12 mouse cellular contexts compared by ENCODE assay signal in the genomic region with DNA sequence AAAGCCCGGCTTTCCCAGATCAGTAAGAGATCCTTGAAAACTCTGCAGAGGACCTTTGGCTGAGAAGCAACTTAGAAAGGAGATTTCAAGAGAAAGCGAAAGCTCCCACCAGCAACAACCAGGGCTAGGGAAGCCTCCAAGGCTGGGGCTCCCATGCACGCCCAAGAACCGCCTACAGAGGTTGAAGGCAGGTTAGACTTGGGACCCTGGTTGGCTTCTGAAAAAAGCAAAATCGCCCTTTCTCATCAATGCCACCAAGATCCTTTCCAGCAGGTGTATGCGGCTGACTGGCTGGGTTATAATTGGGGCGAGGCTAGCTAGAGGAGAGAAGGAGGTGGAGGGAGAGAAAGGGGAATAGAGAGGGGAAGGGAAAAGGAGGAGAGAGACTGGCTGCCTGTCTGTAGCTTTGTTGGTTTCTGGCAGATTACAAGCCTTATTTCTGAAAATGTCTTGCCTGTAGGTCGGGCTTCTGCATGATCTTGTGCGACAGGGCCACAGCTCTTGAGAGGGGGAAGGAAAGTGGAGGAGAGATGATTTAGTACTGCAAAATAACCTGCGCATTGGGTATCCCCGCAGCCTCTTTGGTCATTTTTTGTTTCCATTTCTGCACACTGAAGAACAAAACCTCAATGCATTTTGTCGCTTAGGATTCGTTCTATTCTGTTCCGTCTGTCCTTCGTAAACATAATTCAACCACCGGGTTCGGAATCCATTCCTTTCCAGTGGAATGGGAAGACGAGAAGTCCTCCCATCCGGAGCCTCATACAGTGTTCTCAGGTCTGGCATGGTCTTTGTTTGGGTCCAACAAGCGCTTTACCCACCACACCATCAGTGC.
DNase-seq lines count a peak whose midpoint lies in the region; ATAC-seq lines count a peak whose summit lies in the region.
"Had no signal": no experiment of that assay in that cellular context is flagged by ENCODE, and none has a peak within 500 bp of the region (broad histone marks: within the 10 kb centered on the region; RNA-seq: fewer than 3 reads in every experiment).

No protein-coding gene starts in this region.

- intact Hi-C loops in heart, postnatal 14 days (cut with DNase I): no loop called here

- DNase-seq in heart, postnatal 14 days: no peak
- DNase-seq in lung, postnatal 25 days (ENCODE audit: low spot score): no peak
- peak; percentile 54 for DNase-seq in limb, embryonic 10.5 days (ENCODE audit: low spot score)
- DNase-seq in ovary, postnatal 10 days (ENCODE audit: low spot score): no peak
- no peak for DNase-seq in gastrocnemius, adult 18-20 months (ENCODE audit: low spot score)
- DNase-seq: B cell, adult 2 months; cerebellum, adult 18-20 months; left cerebral cortex, postnatal 4 days; thymus, adult 18-20 months had no signal

- peak overlapping the region; percentile 15 for H3K4me3 ChIP-seq in heart, embryonic 11.5 days (ENCODE audit: low read depth, low read length)
- peak overlapping the region; percentile 24 for H3K4me3 ChIP-seq in lung, embryonic 16.5 days (ENCODE audit: low read length)
- H3K4me3 ChIP-seq in limb, embryonic 10.5 days: peak overlapping the region; percentile 38
- H3K4me3 ChIP-seq in stomach, embryonic 16.5 days (replicated peaks; ENCODE audit: low read length): peak overlapping the region; percentile 51

- H3K4me2 ChIP-seq in heart, embryonic 11.5 days: peak overlapping the region; percentile 59
- H3K4me2 ChIP-seq in lung, embryonic 16.5 days (ENCODE audit: low read depth, low read length): 0 out of 2 replicates have a peak overlapping the region, but pooled peaks have one; percentile 27
- H3K4me2 ChIP-seq in stomach, embryonic 16.5 days (ENCODE audit: low read depth, low read length): peak overlapping the region; percentile 56

- H3K4me1 ChIP-seq in heart, embryonic 11.5 days (ENCODE audit: control insufficient read depth, insufficient read depth, low read length): peaks cover 9% of the 10 kb centered on the region; the same call in 1 of the 2 replicates
- H3K4me1 ChIP-seq in lung, embryonic 16.5 days (replicated peaks; ENCODE audit: control insufficient read depth, insufficient read depth, low read length): peaks cover 13% of the 10 kb centered on the region
- H3K4me1 ChIP-seq in limb, embryonic 10.5 days: peaks cover 55% of the 10 kb centered on the region
- peaks cover 9% of the 10 kb centered on the region; the same call in 1 of the 2 replicates for H3K4me1 ChIP-seq in stomach, embryonic 16.5 days (ENCODE audit: control insufficient read depth, insufficient read depth, low read length)

- ATAC-seq in heart, embryonic 11.5 days (replicated peaks; ENCODE audit: insufficient number of reproducible peaks, low FRiP score, low TSS enrichment): no peak
- no peak for ATAC-seq in lung, embryonic 16.5 days (ENCODE audit: low read depth)
- ATAC-seq in stomach, embryonic 16.5 days (ENCODE audit: insufficient read depth, low FRiP score): no peak

- 5% methylated on average over 20 of the region's 20 CpGs for WGBS in heart, embryonic 11.5 days (ENCODE audit: insufficient replicate concordance)
- WGBS in lung, embryonic 16.5 days: 11% methylated on average over 20 of the region's 20 CpGs
- WGBS in limb, embryonic 10.5 days: 2% methylated on average over 20 of the region's 20 CpGs
- 10% methylated on average over 20 of the region's 20 CpGs for WGBS in stomach, embryonic 16.5 days

- no peaks in the 10 kb centered on the region for H3K9me3 ChIP-seq in heart, embryonic 11.5 days (replicated peaks; ENCODE audit: control insufficient read depth, low read length)
- H3K9me3 ChIP-seq in lung, embryonic 16.5 days (ENCODE audit: control insufficient read depth, low read length): no peaks in the 10 kb centered on the region; the same call in 1 of the 2 replicates
- H3K9me3 ChIP-seq in limb, embryonic 10.5 days (replicated peaks): no peaks in the 10 kb centered on the region
- H3K9me3 ChIP-seq in stomach, embryonic 16.5 days (replicated peaks; ENCODE audit: control insufficient read depth, low read length): no peaks in the 10 kb centered on the region

- H3K36me3 ChIP-seq in heart, embryonic 11.5 days (ENCODE audit: control insufficient read depth, insufficient read depth, low read length): no peaks in the 10 kb centered on the region
- H3K36me3 ChIP-seq in lung, embryonic 16.5 days (ENCODE audit: control insufficient read depth, insufficient read depth, low read length): no peaks in the 10 kb centered on the region
- H3K36me3 ChIP-seq in limb, embryonic 10.5 days: no peaks in the 10 kb centered on the region
- H3K36me3 ChIP-seq in stomach, embryonic 16.5 days (ENCODE audit: control insufficient read depth, insufficient read depth, low read length): no peaks in the 10 kb centered on the region

- peaks cover 58% of the 10 kb centered on the region for H3K27me3 ChIP-seq in heart, embryonic 11.5 days (ENCODE audit: control insufficient read depth, insufficient read depth, low read length)
- H3K27me3 ChIP-seq in lung, embryonic 16.5 days (ENCODE audit: control insufficient read depth, insufficient read depth, low read depth, low read length): peaks cover 66% of the 10 kb centered on the region
- H3K27me3 ChIP-seq in limb, embryonic 10.5 days (ENCODE audit: low read depth, poor library complexity, severe bottlenecking): peaks cover 87% of the 10 kb centered on the region
- H3K27me3 ChIP-seq in stomach, embryonic 16.5 days (ENCODE audit: control insufficient read depth, insufficient read depth, low read length): peaks cover 10% of the 10 kb centered on the region

- no peak overlapping the region for H3K27ac ChIP-seq in heart, embryonic 11.5 days (ENCODE audit: low read depth, low read length)
- no peak overlapping the region for H3K27ac ChIP-seq in lung, embryonic 16.5 days (ENCODE audit: low read length)
- H3K27ac ChIP-seq in limb, embryonic 10.5 days: peak overlapping the region; percentile 44; the same call in 1 of the 2 replicates
- H3K27ac ChIP-seq in stomach, embryonic 16.5 days (ENCODE audit: low read length): peak overlapping the region; percentile 83

- H3K9ac ChIP-seq in heart, embryonic 11.5 days (ENCODE audit: low read depth, low read length): no peak overlapping the region
- H3K9ac ChIP-seq in lung, embryonic 16.5 days (ENCODE audit: low read length): no peak overlapping the region
- peak overlapping the region; percentile 60 for H3K9ac ChIP-seq in stomach, embryonic 16.5 days (ENCODE audit: low read length)

Comparison
In these comparisons a context has a peak if more than half of its experiments do, and no peak if none do; other contexts are left out.
1. H3K27ac ChIP-seq: peak in limb, embryonic 10.5 days (single experiment) and stomach, embryonic 16.5 days (single experiment); none in heart, embryonic 11.5 days (single experiment) and lung, embryonic 16.5 days (single experiment).
2. Peak in every context shown above with its lines, with median percentiles within 50 percentile points of each other: H3K4me2 ChIP-seq and H3K4me3 ChIP-seq.